Mouse (Mus musculus) ES-Bruce4 (cell line): ENCODE data around the gene Mapk8.

ENCODE experiments used
- CTCF ChIP-seq: IDR thresholded peaks from one replicate; pipeline ENCODE4 v1.8.1; 2011; ENCODE audit warnings: low read depth, low read length
- EP300 ChIP-seq: IDR thresholded peaks from 2 replicates; pipeline ENCODE4 v1.6.1; 2011; ENCODE audit warnings: low read depth, low read length; ENCODE audit not compliant: insufficient read depth

DNA sequence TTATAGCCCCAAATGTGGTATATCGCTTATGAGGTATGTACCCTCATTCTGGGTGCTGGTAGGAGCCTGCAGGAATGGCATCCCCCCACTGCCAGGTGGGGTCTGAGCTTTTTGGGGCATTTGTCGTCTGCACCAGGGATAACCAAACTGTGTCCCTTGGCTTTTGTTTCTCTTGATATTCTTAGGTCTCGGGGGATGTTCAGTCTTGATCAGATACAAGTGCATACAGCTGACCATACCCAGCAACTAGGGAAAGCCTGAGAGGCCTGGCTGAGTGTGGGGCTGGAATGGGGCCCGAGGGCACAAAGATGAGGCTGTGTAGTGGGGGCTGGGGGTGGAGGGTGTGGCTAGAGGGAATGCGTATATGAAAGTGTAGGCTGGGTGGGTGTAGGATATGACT, 83.3 kb downstream of the Mapk8 start:
- no peak for TF ChIP-seq EP300
- TF ChIP-seq CTCF, result no peak
